Mouse (Mus musculus): ENCODE measurements at regions not wholly inside any gene's neighbourhood (a gene's known extent, or its start where the extent isn't known, plus 50 kb on each side); places are given as distances from the start of the nearest gene placed in this dataset.

DNA sequence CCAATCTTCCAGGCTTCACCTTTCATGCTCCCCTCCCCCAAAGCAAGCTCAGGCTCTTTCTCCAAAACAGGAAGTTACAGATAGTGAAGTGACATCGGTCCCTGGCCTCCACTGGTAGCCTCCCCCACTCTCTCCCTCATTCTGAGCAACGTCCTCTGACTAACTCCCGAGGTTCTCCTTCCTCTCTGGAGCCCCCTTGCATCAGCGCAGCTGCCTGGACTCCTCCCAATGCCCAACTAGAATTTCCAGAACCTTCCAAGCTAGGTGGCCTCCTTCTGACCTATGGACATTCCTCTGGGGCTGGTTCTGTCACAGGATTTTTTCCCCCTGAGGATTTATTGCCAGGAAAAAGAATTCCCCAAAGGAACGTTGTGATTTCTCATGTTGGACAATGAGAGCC lies 171.1 kb downstream of the Bcl2l11 start:
- no peak for ATAC-seq (replicated peaks; ENCODE audit: low FRiP score, low TSS enrichment, poor library complexity, severe bottlenecking)

DNA sequence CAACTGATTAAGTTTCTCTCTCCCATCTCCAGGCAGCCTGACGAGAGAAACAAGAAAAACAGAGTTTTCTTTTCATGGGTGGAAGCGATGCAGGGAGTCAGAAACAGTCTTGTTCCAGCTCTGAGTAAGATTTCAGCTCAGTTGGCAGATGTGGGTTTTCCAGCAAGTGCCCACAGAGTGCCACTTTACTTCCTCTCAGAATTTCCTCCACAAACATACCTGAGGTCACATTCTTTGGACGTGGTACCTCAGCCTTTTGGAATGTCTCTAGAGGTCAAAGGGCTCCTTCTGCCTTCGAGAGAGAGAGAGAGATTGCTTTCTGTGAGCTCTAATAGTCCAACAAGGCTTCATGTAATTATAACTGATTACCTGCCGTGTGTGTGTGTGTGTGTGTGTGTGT lies 172.0 kb downstream of the Bcl2l11 start:
- ATAC-seq (replicated peaks; ENCODE audit: low FRiP score, low TSS enrichment, poor library complexity, severe bottlenecking), result no peak

DNA sequence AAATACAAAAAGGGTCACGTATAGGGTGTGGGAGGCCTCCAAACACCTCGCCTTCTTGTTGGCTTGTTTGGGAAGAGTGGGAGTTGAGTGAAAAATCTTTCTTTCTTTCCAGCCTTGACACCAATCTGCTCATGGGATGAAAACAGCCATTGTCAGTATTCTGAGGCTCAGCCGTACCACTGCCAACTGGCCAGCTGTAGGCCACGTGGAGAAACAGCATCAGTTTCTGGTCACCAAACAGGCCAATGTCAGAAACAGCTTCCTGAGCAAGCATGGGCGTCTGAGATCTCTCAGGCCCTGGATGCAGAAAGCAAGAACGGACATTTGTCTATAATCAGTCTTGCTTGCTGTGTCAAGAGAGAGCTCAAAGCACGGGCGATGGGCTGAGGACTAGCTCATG lies 173.2 kb downstream of the Bcl2l11 start:
- ATAC-seq (replicated peaks; ENCODE audit: low FRiP score, low TSS enrichment, poor library complexity, severe bottlenecking), result no peak

DNA sequence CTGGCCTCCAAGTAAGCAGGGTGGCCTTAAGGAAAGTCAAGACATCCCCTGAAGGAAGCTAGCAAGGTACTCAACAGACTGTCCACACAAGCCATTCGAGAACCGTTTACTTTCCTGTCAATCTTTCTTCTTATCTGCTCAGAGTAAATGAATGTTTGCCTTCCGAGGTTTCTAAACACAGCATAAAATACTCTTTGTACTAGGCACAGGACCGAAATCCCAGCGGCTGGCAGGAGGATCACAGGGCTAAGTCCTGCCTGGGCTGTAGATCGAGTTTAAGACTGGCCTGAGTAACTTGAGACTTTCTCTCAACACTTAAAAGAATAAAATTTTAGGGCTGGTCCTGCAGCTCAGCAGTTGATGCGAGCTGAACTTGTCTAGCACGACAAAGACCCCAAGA lies 175.9 kb downstream of the Bcl2l11 start:
- no peak for ATAC-seq (replicated peaks; ENCODE audit: low FRiP score, low TSS enrichment, poor library complexity, severe bottlenecking)

DNA sequence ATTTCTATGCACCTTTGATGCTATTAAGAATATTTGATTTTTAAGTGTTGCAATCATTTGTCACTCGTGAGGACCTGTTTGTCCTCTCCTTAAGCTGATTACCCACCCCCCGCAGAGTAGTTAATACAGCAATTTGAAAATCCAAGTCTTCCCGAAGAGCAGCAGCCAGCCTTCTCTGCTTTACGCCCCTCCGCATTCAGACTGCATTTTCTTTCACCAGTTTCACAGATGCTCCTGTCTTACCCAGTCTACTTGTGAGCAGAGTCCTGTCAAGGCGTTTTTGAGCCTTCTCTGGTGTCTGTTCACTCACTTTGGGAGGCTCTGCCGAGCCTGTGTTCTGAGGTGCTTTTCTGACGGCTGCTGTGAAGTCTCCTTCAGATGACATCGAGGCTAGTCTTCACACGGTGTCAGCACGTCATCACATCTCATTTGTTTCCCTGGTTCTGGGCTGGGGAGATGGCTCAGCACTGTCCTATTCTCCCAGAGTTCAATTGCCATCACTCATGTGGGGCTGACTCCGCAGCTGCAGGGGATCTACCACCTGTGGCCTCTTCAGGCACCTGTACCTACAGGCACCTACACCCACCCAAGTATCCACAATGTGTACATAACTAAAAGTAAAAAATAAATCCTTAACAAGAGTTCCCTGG lies 178.3 kb downstream of the Bcl2l11 start:
- ATAC-seq (replicated peaks; ENCODE audit: low FRiP score, low TSS enrichment, poor library complexity, severe bottlenecking), result no peak

DNA sequence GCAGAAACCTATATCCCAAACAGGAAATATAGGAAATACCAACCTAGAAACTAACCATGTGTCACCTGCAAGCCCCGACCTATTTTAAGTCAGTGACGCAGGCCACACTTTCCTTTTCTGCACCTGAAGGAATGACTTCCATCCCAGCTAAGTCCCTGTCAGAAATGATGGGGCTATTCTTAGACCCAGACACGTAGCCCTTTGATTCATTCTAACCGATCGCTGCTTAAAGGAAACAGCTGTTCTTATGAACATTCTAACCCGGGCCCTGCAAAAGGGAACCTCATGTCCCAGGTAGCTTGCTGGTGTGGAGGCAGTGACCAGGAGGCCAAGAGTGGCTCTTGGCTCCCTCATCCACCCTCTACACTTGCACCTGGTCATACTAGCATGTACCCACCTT lies 180.9 kb downstream of the Bcl2l11 start:
- ATAC-seq (replicated peaks; ENCODE audit: low FRiP score, low TSS enrichment, poor library complexity, severe bottlenecking), result no peak

DNA sequence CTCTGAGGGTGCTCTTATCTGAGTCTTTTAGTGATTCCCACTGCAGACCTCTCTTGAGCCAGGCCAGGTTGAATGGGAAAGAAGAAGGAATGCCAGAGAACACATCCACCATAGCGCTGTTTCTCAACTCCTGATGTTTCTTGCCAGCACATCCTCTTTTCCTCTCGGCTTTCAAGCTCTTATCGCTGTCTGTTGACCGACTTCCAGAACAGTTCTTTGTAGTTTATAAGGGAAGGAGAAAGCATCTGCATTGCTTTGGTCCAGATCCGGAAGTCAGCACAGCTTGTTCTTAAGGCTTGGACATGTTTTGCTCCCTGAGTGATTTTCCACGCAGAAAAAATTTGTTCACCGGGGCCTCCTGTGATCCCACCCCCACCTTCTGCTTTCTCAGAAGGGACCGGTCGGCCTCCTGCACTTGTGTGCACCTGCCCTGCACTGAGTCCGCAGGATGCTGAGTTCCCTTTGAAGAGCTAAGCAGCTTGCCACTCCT lies 183.7 kb downstream of the Bcl2l11 start:
- no peak for ATAC-seq (replicated peaks; ENCODE audit: low FRiP score, low TSS enrichment, poor library complexity, severe bottlenecking)

DNA sequence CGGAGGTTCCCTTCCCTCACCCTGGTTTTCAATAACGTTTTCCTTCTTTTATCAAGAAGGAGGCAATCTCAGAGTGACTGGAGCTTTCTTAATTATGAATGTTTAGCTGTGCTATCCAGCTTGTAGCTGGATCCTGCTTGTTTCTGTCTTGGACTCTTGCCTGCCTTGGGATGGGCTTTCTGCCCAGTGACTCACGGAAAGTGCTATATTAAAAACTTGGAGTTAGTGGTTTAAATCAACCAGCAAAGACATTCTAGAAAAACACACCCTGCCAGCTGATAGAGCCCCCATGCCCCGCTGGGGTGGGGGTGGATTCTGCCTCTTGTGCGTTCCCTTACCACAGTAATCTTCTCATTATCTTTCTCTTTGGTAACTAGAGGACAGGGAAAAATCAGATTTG lies 184.2 kb downstream of the Bcl2l11 start:
- ATAC-seq (replicated peaks; ENCODE audit: low FRiP score, low TSS enrichment, poor library complexity, severe bottlenecking), result no peak

DNA sequence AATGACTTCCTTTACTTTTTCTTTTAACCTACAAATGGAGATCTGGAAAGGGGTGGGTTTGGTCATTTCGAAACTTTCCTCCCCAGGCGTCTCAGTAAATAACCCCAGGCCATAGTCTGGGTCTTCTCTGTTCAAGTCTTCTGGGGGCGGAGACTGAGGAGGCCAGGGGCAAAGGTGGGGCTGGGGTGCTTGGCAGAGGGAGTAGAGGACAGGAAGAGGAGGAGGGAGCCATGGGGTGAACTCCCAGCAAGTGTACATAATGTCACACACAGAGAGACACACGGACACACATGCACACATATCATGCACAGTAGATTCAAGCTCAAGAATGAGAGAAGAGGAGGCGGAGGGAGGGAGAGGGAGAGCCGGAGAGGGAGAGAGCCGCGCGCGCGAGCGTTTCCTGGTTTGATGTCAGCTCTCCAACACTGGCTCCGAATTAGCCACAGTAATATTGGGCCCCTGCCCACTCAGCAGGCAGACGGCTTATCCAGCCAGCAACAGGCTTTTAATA lies 186.3 kb downstream of the Bcl2l11 start:
- ATAC-seq (replicated peaks; ENCODE audit: low FRiP score, low TSS enrichment, poor library complexity, severe bottlenecking), result peak; percentile 48

DNA sequence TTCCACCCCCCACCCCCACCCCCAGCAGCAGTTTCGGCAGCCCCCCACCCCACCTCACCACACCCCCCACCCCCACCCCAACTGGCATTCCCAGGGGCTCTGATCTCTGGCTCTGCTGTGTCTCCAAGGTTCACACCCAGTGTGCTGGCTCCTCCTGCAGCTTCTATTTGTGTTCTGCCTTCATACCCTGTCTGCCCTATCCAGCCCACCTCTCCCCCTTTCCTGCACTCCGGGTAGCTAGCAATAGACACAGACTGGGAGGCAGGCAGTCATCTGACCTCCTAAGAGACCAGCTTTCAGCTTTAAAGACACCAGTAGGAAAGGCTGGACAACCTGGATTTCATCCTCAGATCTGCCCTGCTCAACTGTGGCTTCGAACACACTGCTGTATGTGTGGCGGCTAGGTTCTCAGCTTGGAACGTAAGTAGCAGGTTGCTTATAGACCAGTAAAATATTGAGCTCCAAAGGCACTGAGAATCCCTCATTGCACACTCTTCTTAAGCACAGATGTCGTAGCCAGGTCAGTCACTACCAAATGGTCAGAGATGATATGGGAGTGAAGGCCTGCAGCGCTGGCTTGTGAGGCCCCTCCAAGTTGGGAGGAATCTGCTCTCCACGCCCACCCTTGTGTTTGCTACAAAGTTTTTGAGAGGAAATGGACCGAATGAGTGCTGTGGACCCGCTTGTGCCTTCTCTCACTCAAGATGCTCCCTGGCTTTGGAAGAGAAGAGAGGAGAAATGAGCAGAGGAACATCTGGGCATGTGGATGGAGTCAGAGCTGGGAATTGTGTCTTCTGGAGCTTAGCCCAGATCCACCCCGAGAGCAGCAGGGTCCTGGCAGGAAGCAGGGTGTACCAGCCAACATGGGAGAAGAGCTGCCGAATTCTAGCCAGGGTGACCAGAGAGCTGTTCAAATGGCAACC lies 187.1 kb downstream of the Bcl2l11 start:
- no peak for ATAC-seq (replicated peaks; ENCODE audit: low FRiP score, low TSS enrichment, poor library complexity, severe bottlenecking)

DNA sequence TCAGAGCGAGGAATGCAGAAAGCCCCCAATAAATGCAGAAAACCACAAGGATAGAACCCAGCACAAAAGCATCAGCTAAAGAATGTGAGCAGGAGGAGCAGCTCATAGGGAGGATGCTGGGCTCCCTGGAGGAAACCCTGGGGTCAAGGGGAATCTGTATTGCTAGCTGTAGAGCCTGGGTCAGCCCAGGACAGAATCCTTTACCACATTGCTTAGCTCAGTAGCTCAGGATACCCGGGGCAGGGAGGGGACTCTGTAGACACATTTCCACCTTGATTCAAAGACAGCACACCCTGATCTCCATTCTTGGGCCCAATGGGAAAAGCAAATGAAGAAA lies 187.7 kb downstream of the Bcl2l11 start:
- no peak for ATAC-seq (replicated peaks; ENCODE audit: low FRiP score, low TSS enrichment, poor library complexity, severe bottlenecking)

DNA sequence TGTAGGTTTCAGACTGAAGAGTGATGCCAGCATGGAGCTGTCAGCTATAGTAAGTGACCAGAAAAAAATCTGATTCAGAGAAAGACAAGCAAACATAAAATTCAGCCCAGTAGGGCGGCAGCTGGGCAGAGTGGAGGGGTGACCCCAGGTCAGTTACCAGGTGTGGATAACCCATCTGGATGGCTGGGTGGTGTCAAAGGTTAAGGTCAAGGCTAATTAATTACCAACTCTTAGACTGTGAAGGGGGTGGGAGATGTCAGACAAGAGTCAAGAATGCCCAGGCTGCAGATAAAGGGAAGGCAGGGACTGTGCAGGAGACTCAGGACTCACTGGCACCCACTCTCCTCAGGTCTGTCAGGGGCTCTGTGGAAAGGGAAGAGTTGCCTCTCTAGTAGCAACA lies 188.1 kb downstream of the Bcl2l11 start:
- ATAC-seq (replicated peaks; ENCODE audit: low FRiP score, low TSS enrichment, poor library complexity, severe bottlenecking), result no peak

DNA sequence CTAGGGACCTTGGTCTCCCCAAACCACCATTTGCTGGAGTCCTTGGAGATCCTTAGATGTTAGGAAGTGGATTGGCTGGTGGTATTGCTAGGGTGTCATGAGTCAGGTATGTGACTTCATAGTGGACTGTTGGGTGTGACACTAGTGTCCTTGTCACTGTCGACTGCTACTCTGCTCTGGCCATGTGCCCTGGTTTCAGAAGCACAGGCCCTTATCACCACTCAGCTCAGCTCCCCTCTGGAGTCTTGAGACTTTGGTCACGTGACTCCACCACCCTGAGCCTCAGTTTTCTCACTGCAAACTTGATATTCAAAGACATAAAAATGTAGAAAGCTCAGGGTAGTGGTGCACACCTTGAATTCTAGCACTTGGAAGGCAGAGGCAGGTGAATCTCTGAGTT lies 190.7 kb downstream of the Bcl2l11 start:
- ATAC-seq (replicated peaks; ENCODE audit: low FRiP score, low TSS enrichment, poor library complexity, severe bottlenecking), result no peak

DNA sequence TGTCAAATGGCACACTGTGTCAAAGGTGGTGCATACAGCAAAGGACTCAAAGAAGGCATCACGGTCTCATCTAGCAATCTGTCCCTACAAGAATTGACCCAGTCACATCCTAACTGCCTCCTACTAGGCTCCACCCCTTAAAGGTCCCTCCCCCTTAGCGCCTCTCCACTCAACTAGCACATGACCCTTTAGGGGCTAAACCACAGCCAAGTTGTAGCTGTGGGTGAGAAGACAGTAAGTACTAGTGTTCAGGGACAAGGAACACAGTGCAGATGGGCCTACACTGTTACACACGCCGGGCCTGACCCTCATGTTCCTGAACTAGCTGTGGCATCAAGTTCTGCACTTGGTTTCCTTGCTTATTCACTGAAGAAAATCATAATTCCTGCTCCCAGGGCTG lies 192.4 kb downstream of the Bcl2l11 start:
- ATAC-seq (replicated peaks; ENCODE audit: low FRiP score, low TSS enrichment, poor library complexity, severe bottlenecking), result no peak

DNA sequence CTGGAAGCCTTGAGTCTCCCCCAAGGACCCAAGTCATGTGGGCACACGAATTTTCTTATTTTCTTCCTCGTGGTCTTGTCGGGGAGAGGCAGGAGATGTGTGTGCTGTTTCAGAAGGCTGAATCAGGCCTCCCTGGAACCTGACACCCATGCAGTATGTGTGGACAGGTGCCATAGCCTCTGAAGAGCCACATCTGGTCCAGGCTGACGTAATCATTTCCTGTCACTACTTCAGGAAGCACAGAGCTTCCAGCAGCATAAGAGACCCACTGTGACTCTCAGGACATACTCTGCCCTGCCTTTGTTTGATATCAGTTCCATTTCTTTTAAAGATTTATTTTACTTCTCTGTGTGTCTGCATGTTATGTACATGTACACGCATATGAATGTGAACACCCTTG lies 193.1 kb downstream of the Bcl2l11 start:
- no peak for ATAC-seq (replicated peaks; ENCODE audit: low FRiP score, low TSS enrichment, poor library complexity, severe bottlenecking)

DNA sequence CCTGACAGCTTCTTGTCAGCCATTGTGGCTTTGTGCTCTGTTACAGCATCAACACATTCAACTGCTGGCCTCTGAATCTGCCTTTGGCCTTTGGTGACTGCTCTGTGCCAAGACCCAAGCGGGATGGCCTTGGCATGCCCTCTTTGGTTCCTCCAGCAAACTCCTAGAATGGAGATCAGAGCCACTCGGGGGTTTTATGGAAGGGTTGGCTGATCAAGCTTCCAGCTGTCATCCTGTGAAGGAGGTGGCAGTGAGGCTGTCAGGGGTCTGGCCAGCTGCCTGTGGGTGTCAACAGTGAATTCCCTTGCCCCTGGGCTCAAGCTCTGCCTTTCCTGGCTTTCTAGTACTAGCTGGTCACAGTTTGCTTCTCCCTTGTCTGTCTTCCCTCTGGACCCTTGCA lies 195.6 kb downstream of the Bcl2l11 start:
- no peak for ATAC-seq (replicated peaks; ENCODE audit: low FRiP score, low TSS enrichment, poor library complexity, severe bottlenecking)

DNA sequence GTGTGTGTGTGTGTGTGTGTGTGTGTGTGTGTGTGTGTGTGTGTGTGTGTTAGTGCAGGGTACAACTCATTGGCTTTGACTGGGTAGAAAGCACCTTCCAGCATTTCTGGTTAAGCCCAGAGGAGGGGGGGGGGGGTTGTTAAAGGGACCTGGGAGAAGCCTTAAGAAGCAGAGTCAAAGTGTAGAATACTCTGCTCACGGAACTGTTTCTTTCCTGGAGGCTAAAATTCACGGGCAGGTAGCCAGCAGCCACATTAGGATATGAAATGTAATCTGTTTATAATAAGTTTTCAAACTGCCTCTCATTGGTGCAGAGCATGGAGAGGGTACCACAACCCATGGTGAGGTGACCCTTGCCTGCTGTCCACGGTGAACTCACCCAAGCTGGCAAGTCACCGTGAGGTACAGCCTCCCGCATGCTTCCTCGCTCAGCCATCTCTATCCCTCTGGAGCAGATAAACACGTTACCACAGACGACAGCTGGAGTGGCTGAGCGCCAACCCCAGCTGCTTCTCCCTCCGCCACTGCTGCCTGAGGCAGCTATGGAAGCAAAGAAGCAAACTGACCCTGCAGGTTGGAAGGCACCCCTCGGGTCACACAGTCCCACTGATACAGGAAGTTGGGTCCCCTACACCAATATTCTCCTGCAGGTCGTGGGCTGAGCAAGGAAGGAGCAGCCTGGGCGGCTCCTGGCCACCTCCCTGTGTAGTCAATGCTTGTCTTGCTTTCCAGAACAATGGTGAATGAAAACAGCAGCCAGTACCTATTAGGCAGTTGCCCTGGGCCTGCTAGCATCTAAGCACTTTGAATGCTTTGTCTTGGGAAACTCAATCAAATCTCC lies 198.6 kb downstream of the Bcl2l11 start:
- peak; percentile 65 for ATAC-seq (replicated peaks; ENCODE audit: low FRiP score, low TSS enrichment, poor library complexity, severe bottlenecking)

DNA sequence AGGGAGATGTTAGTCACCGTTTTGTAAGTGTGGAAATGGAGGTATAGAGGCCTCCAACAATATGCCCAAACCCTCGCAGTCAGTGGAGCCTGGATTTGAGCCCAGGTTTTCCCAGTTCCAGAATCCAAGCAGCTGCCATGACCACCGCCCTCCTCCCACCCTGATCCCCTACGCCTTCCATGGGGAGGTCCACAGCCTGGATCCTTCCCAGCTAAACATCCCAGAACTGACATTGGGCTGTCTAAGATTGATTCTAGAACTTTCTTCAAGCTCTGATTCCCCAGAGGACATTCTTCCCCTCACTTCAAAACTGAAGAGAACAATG lies 199.2 kb downstream of the Bcl2l11 start:
- ATAC-seq (replicated peaks; ENCODE audit: low FRiP score, low TSS enrichment, poor library complexity, severe bottlenecking), result 0 out of 2 replicates have a peak, but pooled peaks have one; percentile 2

DNA sequence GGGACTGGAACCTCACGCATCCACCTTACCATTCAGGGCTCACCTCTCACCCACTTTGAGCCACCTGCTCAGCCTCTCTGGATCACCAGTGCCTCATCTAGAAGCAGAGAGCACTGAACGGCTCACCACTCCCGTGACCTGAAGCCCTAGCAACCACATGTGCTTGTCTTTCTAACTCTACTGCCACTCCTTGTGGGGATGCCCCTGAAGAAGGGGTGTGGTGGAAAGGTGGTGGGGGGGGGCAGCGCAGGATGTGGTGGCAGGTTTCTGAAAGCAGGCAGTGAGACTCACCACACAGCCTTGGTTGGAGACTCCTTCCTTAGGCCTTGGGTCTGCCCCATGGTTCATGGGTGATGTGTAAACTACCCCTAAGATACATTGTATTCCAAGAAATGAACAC lies 199.6 kb downstream of the Bcl2l11 start:
- 0 out of 2 replicates have a peak, but pooled peaks have one; percentile 13 for ATAC-seq (replicated peaks; ENCODE audit: low FRiP score, low TSS enrichment, poor library complexity, severe bottlenecking)

DNA sequence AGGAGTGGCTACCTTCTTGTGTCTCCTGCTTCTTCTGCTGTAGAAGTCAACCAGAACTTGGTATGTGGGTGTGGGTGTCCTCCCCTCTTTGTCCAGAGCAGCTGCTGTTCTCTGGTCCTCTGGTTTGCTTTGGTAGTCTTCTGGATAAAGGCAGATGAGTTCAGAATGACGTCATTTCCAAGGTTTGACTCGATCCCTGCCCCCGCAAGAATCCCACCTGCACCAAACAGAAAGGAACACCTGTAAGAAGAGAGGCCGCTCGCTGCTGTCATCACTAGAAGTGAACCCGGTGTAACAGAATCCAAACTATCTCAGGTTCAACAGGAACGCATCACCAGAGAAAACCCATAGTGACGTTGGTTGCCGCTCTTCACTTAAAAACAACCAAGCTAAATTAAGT lies 205.0 kb downstream of the Bcl2l11 start:
- no peak for ATAC-seq (replicated peaks; ENCODE audit: low FRiP score, low TSS enrichment, poor library complexity, severe bottlenecking)

Measured in megakaryocyte-erythroid progenitor cell, adult 5-6 weeks (primary cell).